Mouse (Mus musculus) stomach, embryonic 15.5 days (tissue): ENCODE measurements around the gene Prrx2. TPM values are rescaled to one million over a fixed set of nuclear protein-coding genes. Genes with fewer than 3 reads are reported as not detected.

ENCODE experiments used
- ATAC-seq: fragments of 200-750 bp; cut with Nextera tagmentation; 2 replicates; pipeline ENCODE4 v1.8.0; 2017; ENCODE audit warnings: low read depth, moderate number of reproducible peaks, moderate TSS enrichment; ENCODE audit not compliant: insufficient read depth, low FRiP score
- H3K27ac ChIP-seq: fragments of 300-500 bp; sonication (generic); 2 replicates; pipeline ENCODE4 v1.5.1; 2015; ENCODE audit warnings: mild to moderate bottlenecking, inconsistent platforms
- H3K27me3 ChIP-seq: fragments of 300-500 bp; sonication (generic); replicated peaks from 2 replicates; pipeline ENCODE4 v1.6.1; 2015; ENCODE audit warnings: inconsistent platforms
- H3K36me3 ChIP-seq: fragments of 300-500 bp; sonication (generic); 2 replicates; pipeline ENCODE4 v1.6.1; 2015; ENCODE audit warnings: inconsistent platforms
- H3K4me1 ChIP-seq: fragments of 300-500 bp; sonication (generic); 2 replicates; pipeline ENCODE4 v1.6.1; 2015; ENCODE audit warnings: inconsistent platforms
- H3K4me2 ChIP-seq: fragments of 300-500 bp; sonication (generic); 2 replicates; pipeline ENCODE4 v1.6.1; 2015; ENCODE audit warnings: mild to moderate bottlenecking, inconsistent platforms
- H3K4me3 ChIP-seq: fragments of 300-500 bp; sonication (generic); replicated peaks from 2 replicates; pipeline ENCODE4 v1.5.1; 2015; ENCODE audit warnings: inconsistent platforms
- H3K9ac ChIP-seq: fragments of 300-500 bp; sonication (generic); 2 replicates; pipeline ENCODE4 v1.6.1; 2015; ENCODE audit warnings: inconsistent platforms
- H3K9me3 ChIP-seq: fragments of 300-500 bp; sonication (generic); 2 replicates; pipeline ENCODE4 v1.6.1; 2016; ENCODE audit warnings: inconsistent platforms
- WGBS: fragments of 180-500 bp; shearing (Covaris S2); methylation state at CpG from one replicate; pipeline ENCODE4 v1.1.7; 2015; 5-methylcytosine and 5-hydroxymethylcytosine counted together
- polyA plus RNA-seq: library from polyadenylated mRNA; unstranded; fragments of >200 nt; fragmentation: Nextera tagmentation; extraction: Ambion mirVana; gene quantifications from 2 replicates; pipeline ENCODE4 v1.2.1, GENCODE M21; 2015

The Prrx2 gene
- polyA plus RNA-seq = 3.8 and 4.3 TPM in 2 replicates

DNA sequence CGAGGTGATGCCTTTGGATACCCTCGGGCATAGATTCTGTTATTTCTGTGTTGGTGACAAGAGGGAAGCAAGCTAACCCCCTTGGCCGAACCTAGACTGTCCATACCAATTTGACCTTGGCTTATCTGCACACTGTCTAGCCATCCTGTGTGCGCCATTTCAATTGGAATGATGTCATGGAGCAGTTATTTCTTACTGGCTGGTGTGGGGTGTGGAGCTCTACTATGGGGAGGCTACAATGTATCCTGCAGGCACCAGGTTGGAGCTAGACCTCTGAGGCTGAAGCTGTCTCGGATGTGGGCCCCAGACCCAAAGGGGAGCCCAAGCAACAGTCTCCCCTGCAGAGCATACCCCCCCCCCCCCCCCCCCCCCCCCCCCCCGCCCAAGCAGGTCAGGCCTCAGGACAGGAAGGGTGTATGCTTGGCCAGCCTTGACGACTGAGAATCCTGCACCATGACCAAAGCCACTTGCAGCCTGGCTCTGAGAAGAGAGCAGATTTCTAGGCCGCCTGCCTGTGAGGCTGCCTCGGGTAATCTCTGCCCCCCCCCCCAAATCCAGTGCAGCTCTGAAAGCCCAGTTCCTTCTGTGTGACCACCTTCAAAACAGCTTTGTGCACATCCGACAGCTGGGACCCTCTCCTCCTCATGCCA is at the start of gene Prrx2:
Gene Prrx2, plus strand, starts transcription at position 600 of the 650 bp plus-strand sequence.
- WGBS = 64% methylated on average over 8 of the region's 10 CpGs
- H3K4me1 ChIP-seq = peaks cover 11% of the 10 kb centered on the region
- no peaks in the 10 kb centered on the region for H3K9me3 ChIP-seq
- no peaks in the 10 kb centered on the region for H3K27me3 ChIP-seq
- H3K9ac ChIP-seq = no peak within 1 kb of the TSS
- H3K36me3 ChIP-seq = no peaks in the 10 kb centered on the region
- no peak within 1 kb of the TSS for H3K4me2 ChIP-seq
- H3K4me3 ChIP-seq = no peak within 1 kb of the TSS
- H3K27ac ChIP-seq = peak within 1 kb of the TSS; percentile 23; the same call in 1 of the 2 replicates
- no peak for ATAC-seq

DNA sequence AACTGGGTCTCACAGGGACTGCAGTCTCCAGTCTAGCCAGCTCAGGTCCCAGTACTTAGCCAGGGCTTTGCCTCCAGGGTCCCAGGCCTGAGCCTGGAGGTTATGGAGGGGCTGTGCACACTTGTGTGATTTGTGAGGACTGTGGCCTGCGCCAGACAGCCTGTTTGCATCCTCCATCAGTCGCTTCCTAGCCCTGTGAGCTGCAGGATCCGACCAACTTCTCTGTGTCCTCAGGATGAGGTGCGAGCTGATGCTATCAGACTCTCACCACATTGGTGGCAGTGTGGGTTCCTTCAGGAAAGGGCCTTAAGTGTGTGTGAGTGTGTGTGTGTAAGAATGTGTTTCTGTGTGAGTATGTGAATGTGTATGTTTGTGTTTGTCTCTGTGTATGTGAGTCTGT is 47.3 kb upstream of the Prrx2 start:
- H3K27ac ChIP-seq = no peak overlapping the region
- no peak overlapping the region for H3K4me3 ChIP-seq
- H3K4me2 ChIP-seq = no peak overlapping the region
- H3K4me1 ChIP-seq = peaks cover 21% of the 10 kb centered on the region
- no peak for ATAC-seq
- H3K36me3 ChIP-seq = no peaks in the 10 kb centered on the region
- no peaks in the 10 kb centered on the region for H3K27me3 ChIP-seq
- H3K9ac ChIP-seq = no peak overlapping the region
- no peaks in the 10 kb centered on the region for H3K9me3 ChIP-seq
- 63% methylated on average over 4 of the region's 4 CpGs for WGBS

DNA sequence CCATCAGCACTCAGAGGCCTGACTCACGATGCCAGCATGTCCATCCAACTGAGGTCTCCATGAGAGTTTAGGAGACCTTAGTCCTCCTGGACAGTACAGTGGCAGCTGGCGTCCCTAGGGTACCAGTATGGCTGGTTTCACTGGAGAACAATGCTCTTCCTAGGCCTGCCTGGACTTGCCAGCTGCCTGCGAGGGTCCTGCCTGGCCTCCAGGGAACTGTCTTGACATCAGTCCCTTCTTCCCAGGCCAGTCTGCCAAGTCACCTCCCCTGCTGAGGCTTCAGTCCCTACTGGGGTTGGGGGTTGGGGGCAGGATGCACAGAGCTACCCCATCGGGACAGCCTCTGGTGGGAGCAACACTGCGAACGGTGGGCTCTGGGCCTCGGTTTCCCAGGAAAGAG is 42.7 kb upstream of the Prrx2 start:
- ATAC-seq = no peak
- no peaks in the 10 kb centered on the region for H3K36me3 ChIP-seq
- no peak overlapping the region for H3K9ac ChIP-seq
- H3K9me3 ChIP-seq = no peaks in the 10 kb centered on the region
- H3K4me1 ChIP-seq = peaks cover 23% of the 10 kb centered on the region; the same call in 1 of the 2 replicates
- H3K27me3 ChIP-seq = no peaks in the 10 kb centered on the region
- H3K27ac ChIP-seq = no peak overlapping the region
- H3K4me2 ChIP-seq = no peak overlapping the region
- no peak overlapping the region for H3K4me3 ChIP-seq
- WGBS = 81% methylated on average over 7 of the region's 7 CpGs

DNA sequence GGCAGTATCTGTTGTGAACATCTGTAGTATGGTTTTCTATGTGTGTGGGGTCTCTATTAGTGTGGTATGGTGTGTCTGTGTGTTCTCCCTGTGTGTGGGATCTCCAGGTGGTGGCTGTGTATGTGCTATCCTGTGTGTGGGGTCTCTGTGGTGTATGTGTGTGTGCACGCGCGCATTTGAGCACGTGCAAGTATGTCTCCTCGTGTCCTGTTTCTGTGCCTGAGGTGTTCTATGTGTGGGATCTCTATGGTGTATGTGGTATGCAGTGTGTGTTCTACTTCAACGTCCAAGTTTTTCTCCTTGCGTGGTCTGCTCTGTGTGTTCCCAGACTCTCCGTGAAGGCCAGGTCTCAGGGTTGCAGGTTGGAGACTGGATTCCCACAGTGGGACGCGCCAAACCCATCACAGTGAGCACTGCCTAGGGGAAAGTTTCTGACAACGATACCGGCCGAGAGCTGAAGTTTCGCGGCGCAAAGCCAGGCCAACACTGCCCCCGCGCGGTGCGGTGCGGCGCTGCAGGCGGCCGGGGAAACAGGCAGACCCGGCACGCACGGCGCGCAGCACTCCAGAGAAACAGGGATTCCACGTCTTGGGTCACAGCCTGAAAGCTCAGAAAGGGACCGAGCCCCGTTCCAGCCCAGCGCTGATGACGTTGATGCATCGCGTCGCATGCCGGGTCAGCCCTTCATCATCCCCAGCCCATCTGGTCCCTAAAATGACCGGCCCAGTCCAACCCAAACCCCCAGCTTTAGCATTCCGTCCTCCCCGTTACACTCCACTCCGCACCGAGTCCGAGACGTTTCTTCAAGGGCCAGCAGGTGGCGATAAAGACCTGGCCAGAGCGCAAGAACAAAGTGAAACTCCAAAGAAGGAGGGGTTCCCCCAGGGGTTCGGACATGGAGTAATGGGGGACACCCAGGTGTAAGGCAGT is 40.3 kb upstream of the Prrx2 start:
- WGBS = 4% methylated on average over 48 of the region's 48 CpGs
- peak overlapping the region; percentile 78; the same call in 1 of the 2 replicates for H3K27ac ChIP-seq
- no peaks in the 10 kb centered on the region for H3K27me3 ChIP-seq
- no peak overlapping the region for H3K9ac ChIP-seq
- H3K36me3 ChIP-seq = no peaks in the 10 kb centered on the region
- H3K4me3 ChIP-seq = peak overlapping the region; percentile 44
- H3K9me3 ChIP-seq = no peaks in the 10 kb centered on the region
- peak overlapping the region; percentile 74 for H3K4me2 ChIP-seq
- H3K4me1 ChIP-seq = peaks cover 24% of the 10 kb centered on the region; the same call in 1 of the 2 replicates
- peak; percentile 71 for ATAC-seq

DNA sequence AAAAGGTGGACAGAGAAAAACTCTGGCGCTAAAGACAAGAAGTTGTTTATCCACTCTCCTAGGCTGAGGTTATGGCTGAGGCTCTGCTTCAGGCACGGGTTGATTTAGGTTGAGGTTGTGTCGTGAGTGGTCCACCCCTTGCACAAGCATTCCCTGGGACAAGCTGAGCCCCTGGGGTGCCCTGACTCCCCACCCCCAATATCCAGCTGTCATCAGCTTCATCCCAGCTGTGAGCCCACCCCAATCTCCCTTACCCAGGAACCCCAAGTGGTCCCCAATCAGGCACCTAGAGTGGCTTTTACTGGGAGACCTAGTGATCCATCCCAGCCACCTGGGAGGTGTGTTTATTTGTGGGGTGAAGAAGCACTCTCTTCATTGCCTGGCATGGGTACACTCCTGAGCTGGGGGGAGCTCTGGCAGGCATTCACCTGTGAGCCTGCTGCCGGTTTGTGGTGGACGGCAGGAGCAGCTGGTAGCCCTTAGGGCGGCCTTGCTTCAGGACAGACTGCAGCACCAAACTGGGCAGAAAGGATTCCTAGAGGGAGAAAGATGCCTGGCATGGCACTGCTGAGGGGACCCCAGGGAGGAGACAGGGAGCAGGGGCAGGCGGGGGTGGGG is 39.4 kb upstream of the Prrx2 start:
- H3K27ac ChIP-seq = peak overlapping the region; percentile 8; the same call in 1 of the 2 replicates
- peaks cover 24% of the 10 kb centered on the region; the same call in 1 of the 2 replicates for H3K4me1 ChIP-seq
- no peaks in the 10 kb centered on the region for H3K27me3 ChIP-seq
- ATAC-seq = no peak
- peak overlapping the region; percentile 74 for H3K4me2 ChIP-seq
- 75% methylated on average over 7 of the region's 7 CpGs for WGBS
- H3K4me3 ChIP-seq = peak overlapping the region; percentile 44; the same call in 1 of the 2 replicates
- no peak overlapping the region for H3K9ac ChIP-seq
- H3K36me3 ChIP-seq = no peaks in the 10 kb centered on the region
- no peaks in the 10 kb centered on the region for H3K9me3 ChIP-seq

DNA sequence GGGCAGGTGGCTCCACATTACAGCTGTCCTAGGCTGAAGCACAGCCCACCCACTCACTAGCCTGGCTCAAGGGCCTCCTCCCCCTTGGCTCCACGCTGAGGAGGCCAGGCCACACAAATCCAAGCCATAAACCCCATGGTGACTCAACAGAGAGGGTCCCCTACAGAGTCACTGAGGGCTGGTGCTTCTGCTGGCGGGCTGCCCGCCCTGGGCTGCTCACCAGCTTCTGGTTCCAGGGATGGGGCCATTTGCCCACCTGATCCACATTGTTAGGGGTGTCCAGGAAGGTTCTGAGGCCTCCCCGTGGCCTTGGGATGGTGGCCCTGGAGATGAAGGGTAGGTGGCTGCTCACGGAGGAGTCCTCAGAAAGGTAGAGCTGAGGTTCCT is 38.9 kb upstream of the Prrx2 start:
- H3K27ac ChIP-seq = no peak overlapping the region
- no peak overlapping the region for H3K9ac ChIP-seq

DNA sequence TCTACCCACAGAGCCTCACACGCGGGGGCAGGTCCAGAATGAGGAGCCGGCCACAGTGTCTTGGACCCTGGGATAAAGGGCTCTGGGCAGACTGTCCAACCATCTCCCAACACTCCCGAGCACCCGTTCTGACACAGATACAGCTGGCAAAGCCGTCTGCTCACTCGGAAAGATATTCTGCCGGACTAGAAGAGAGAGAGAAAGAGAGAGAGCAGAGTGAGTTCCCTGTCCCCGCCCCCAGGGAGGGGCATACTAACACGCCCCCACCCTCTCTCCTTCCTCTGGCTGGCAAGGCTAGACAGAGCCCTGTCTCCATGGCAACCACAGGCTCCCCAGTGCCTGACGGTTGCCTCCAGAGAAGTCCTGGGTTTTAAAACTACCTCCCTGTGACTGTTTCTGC is 38.4 kb upstream of the Prrx2 start:
- H3K4me3 ChIP-seq = 0 out of 2 replicates have a peak overlapping the region, but pooled peaks have one; percentile 6
- H3K36me3 ChIP-seq = no peaks in the 10 kb centered on the region
- ATAC-seq = peak; percentile 47; the same call in 1 of the 2 replicates
- 6% methylated on average over 11 of the region's 11 CpGs for WGBS
- 0 out of 2 replicates have a peak overlapping the region, but pooled peaks have one; percentile 4 for H3K9ac ChIP-seq
- no peaks in the 10 kb centered on the region for H3K27me3 ChIP-seq
- H3K27ac ChIP-seq = no peak overlapping the region
- no peaks in the 10 kb centered on the region for H3K9me3 ChIP-seq
- H3K4me2 ChIP-seq = peak overlapping the region; percentile 43
- peaks cover 29% of the 10 kb centered on the region; the same call in 1 of the 2 replicates for H3K4me1 ChIP-seq

More for the DNA sequence above, 38.9 kb upstream of the Prrx2 start:
- Histone ChIP-seq H3K4me2 (peak overlapping the region; percentile 43; the same call in 1 of the 2 replicates), H3K27me3 (no peaks in the 10 kb centered on the region), H3K4me1 (peaks cover 24% of the 10 kb centered on the region; the same call in 1 of the 2 replicates), H3K36me3 (no peaks in the 10 kb centered on the region), H3K9me3 (no peaks in the 10 kb centered on the region), H3K4me3 (no peak overlapping the region)
- 61% methylated on average over 5 of the region's 5 CpGs for WGBS
- ATAC-seq = no peak

DNA sequence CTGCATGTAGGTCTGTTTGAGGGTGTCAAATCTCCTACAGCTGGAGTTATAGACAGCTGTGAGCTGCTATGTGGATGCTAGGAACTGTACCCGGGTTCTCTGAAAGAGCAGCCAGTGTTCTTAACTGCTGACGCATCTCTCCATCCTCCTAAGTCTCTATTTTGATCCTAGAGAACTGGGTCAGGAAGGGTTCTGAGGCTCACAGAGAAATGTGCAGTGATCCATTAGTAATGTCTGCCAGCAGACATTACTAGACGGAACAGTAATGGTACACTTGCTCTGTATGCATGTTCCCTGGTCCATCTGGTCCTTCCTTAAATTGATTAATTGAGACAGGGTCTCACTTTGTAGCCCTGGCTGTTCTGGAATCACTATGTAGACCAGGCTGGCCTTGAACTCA is 35.3 kb upstream of the Prrx2 start:
- WGBS = 64% methylated on average over 3 of the region's 3 CpGs
- Histone ChIP-seq H3K4me3 (no peak overlapping the region), H3K4me2 (no peak overlapping the region), H3K27me3 (no peaks in the 10 kb centered on the region), H3K27ac (no peak overlapping the region), H3K36me3 (no peaks in the 10 kb centered on the region), H3K9me3 (no peaks in the 10 kb centered on the region), H3K9ac (no peak overlapping the region), H3K4me1 (peaks cover 33% of the 10 kb centered on the region)
- no peak for ATAC-seq

DNA sequence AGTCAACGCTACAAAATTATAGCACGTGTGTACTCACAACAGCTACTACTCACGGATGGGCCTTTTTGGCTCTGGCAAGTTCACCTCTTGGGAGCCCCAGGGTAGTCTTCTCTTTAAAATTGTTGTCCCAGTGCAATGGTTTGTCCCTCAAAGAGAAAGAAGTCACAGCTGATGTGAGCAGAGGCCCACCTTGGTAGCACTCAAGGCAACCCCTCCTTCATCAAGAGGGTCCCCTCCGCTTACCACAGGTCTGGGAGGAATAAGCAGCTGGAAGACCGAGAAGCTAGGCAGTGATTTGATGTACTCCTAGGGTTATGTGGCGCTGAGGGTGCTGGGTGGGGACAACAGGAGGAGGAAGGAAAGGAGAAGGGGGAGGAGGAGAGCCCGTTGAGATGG is 34.1 kb upstream of the Prrx2 start:
- no peaks in the 10 kb centered on the region for H3K27me3 ChIP-seq
- ATAC-seq = no peak

DNA sequence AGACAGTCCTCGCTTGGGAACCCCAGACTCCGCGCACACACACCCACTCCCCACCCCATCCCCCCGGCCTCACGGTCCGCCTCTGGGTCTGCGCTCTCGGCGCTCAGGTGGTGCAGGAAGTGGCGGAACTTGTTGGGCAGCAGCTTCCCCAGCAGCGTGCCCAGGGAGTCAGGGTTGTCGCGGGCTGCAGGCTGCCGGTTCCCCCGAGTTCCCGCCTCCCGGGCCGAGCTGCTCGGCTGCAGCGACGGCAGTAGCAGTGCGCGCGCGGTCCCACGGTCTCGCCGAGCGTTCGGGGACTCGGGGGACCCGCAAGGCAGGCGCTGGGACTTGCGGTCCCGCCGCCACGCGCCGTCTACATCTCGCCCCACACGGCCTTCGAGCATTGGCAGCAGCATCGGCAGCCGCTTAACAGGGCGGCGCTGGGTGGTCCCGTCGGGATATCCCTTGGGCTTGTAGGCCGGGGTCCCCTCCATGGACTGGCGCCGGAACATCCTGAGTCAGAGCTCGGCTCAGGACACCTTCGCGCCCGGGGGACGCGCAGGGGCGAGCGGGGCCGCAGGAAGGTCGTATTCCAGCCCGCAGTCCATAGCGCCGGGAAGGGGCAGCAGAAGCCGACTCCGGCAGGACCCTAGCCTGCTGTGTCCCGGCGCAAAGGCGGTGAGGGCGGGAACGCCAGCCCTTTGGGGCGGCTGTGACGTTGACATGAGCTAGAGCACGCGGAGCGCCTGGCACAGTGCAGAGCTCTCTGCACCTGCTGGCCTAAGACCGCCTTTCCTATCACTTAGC is 33.5 kb upstream of the Prrx2 start:
- Histone ChIP-seq H3K4me3 (peak overlapping the region; percentile 44), H3K4me1 (peaks cover 22% of the 10 kb centered on the region), H3K9ac (peak overlapping the region; percentile 34), H3K27me3 (no peaks in the 10 kb centered on the region), H3K27ac (no peak overlapping the region), H3K36me3 (no peaks in the 10 kb centered on the region), H3K9me3 (no peaks in the 10 kb centered on the region), H3K4me2 (peak overlapping the region; percentile 94)
- 1% methylated on average over 77 of the region's 77 CpGs for WGBS
- peak; percentile 45; the same call in 1 of the 2 replicates for ATAC-seq

More for the DNA sequence above, 34.1 kb upstream of the Prrx2 start:
- WGBS = 38% methylated on average over 7 of the region's 7 CpGs
- no peak overlapping the region for H3K27ac ChIP-seq
- H3K9me3 ChIP-seq = no peaks in the 10 kb centered on the region
- H3K36me3 ChIP-seq = no peaks in the 10 kb centered on the region
- H3K4me3 ChIP-seq = peak overlapping the region; percentile 44
- H3K4me2 ChIP-seq = peak overlapping the region; percentile 94
- peaks cover 28% of the 10 kb centered on the region for H3K4me1 ChIP-seq
- H3K9ac ChIP-seq = no peak overlapping the region

DNA sequence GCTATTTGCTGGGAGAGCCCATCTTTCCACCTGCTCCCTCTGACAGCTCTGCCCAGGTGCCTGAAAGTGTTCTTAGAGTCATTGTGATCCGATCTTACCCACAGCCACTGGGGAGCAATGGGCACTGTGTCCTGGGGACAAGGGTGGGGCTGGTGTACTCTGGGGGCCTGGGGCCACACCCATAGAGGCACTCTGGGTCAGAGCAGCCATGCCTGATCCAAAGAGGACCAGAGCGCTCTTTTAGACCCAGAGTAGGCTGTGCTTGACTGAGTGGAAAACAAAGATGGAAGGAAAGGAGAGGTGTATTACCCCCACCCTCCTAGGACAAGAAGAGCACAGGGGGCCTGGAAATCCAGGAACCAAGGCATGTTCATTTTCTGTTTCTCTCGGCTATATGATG is 31.2 kb upstream of the Prrx2 start, which contains the start of gene 1700001O22Rik:
Gene 1700001O22Rik, minus strand, starts transcription at position 58 of the 400 bp plus-strand sequence.
- Histone ChIP-seq H3K9me3 (no peaks in the 10 kb centered on the region), H3K4me2 (no peak within 1 kb of the TSS), H3K4me1 (peaks cover 15% of the 10 kb centered on the region), H3K27me3 (no peaks in the 10 kb centered on the region), H3K4me3 (no peak within 1 kb of the TSS), H3K27ac (no peak within 1 kb of the TSS), H3K9ac (no peak within 1 kb of the TSS), H3K36me3 (no peaks in the 10 kb centered on the region)
- 87% methylated on average over 3 of the region's 3 CpGs for WGBS
- ATAC-seq = no peak
